8 mouse cellular contexts compared by ENCODE assay signal in the genomic region with DNA sequence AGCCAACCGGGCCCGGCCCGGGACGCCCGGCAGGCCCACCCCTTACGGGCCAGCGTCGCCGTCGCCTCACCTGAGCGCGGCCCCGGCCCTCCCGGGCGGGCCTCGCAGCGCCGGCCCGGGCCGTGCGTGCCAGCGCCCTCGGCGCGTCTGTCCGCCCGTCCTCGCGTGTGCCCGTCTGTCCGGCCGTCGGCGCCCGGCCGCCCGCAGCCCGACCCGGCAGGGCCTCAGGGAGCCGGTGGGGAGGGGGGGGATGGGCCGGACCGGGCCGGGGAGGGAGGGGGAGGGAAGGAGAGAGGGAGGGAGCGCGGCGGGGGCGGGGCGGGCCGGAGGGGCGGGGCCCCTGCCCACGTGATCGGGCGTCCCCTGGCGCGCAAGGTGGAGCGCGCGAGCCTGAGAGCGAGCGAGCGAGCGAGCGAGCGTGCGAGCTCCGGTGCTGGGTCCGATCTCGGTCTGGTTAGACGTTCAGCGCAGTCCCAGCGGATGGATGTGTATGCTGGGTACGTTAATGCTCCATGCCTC. TPM values are rescaled to one million over a fixed set of nuclear protein-coding genes. Genes with fewer than 3 reads are reported as not detected.
DNase-seq lines count a peak whose midpoint lies in the region; ATAC-seq and TF ChIP-seq lines count a peak whose summit lies in the region.

A gene (minus strand): TSS at position 325 of the 519 bp plus-strand sequence.

- peak; percentile 64 for TF ChIP-seq POLR2A in embryonic fibroblast, embryonic 13.5 days (IDR thresholded peaks at IDR 0.05; ENCODE audit: low read depth, low read length)

- H3K27ac ChIP-seq in embryonic fibroblast, embryonic 13.5 days (ENCODE audit: insufficient read depth, low read length), result peak within 1 kb of the TSS; percentile 23
- peak within 1 kb of the TSS; percentile 87 for H3K27ac ChIP-seq in heart, embryonic 12.5 days (ENCODE audit: poor library complexity, severe bottlenecking)
- peak within 1 kb of the TSS; percentile 89 for H3K27ac ChIP-seq in kidney, embryonic 16.5 days (ENCODE audit: low read length)
- peak within 1 kb of the TSS; percentile 42 for H3K27ac ChIP-seq in liver, embryonic 14.5 days
- peak within 1 kb of the TSS; percentile 80 for H3K27ac ChIP-seq in neural tube, embryonic 11.5 days (ENCODE audit: low read depth, low read length)
- peak within 1 kb of the TSS; percentile 89 for H3K27ac ChIP-seq in stomach, embryonic 16.5 days (ENCODE audit: low read length)

- no peaks in the 10 kb centered on the region; the same call in 1 of the 2 replicates for H3K4me1 ChIP-seq in embryonic fibroblast, embryonic 13.5 days (ENCODE audit: control insufficient read depth, insufficient read depth, low read length)
- peaks cover 32% of the 10 kb centered on the region for H3K4me1 ChIP-seq in heart, embryonic 12.5 days (replicated peaks)
- H3K4me1 ChIP-seq in kidney, embryonic 16.5 days (ENCODE audit: insufficient read depth, low read length), result peaks cover 15% of the 10 kb centered on the region
- peaks cover 9 to 16% of the 10 kb centered on the region in 2 experiments for H3K4me1 ChIP-seq in liver, embryonic 14.5 days (replicated peaks; ENCODE audit: control insufficient read depth in 2 of 2, insufficient read depth in 2 of 2, low read length in 1 of 2)
- H3K4me1 ChIP-seq in neural tube, embryonic 11.5 days (ENCODE audit: control insufficient read depth, insufficient read depth, low read length), result peaks cover 8% of the 10 kb centered on the region; the same call in 1 of the 2 replicates
- peaks cover 4% of the 10 kb centered on the region; the same call in 1 of the 2 replicates for H3K4me1 ChIP-seq in stomach, embryonic 16.5 days (ENCODE audit: control insufficient read depth, insufficient read depth, low read length)

- peak within 1 kb of the TSS; percentile 93 for H3K9ac ChIP-seq in heart, embryonic 12.5 days
- peak within 1 kb of the TSS; percentile 99 for H3K9ac ChIP-seq in kidney, embryonic 16.5 days (replicated peaks; ENCODE audit: low read length)
- H3K9ac ChIP-seq in liver, embryonic 14.5 days (replicated peaks), result peak within 1 kb of the TSS; percentile 92
- peak within 1 kb of the TSS; percentile 96 for H3K9ac ChIP-seq in neural tube, embryonic 11.5 days (ENCODE audit: low read length)
- H3K9ac ChIP-seq in stomach, embryonic 16.5 days (ENCODE audit: low read length), result peak within 1 kb of the TSS; percentile 99

- ATAC-seq in heart, embryonic 12.5 days (ENCODE audit: insufficient number of reproducible peaks, low FRiP score), result peak; percentile 89
- ATAC-seq in kidney, embryonic 16.5 days (ENCODE audit: low FRiP score, low TSS enrichment), result peak; percentile 88
- ATAC-seq in liver, embryonic 14.5 days (ENCODE audit: insufficient read depth), result peak; percentile 88
- ATAC-seq in neural tube, embryonic 11.5 days (ENCODE audit: insufficient read depth, low FRiP score, low TSS enrichment), result peak; percentile 83
- ATAC-seq in stomach, embryonic 16.5 days (ENCODE audit: insufficient read depth, low FRiP score), result peak; percentile 91

- no peaks in the 10 kb centered on the region for H3K9me3 ChIP-seq in heart, embryonic 12.5 days (replicated peaks)
- no peaks in the 10 kb centered on the region for H3K9me3 ChIP-seq in kidney, embryonic 16.5 days (ENCODE audit: low read length)
- H3K9me3 ChIP-seq in liver, embryonic 14.5 days (ENCODE audit: control insufficient read depth, low read length), result no peaks in the 10 kb centered on the region
- no peaks in the 10 kb centered on the region for H3K9me3 ChIP-seq in neural tube, embryonic 11.5 days (ENCODE audit: control insufficient read depth, low read length)
- H3K9me3 ChIP-seq in stomach, embryonic 16.5 days (replicated peaks; ENCODE audit: control insufficient read depth, low read length), result no peaks in the 10 kb centered on the region

- no peaks in the 10 kb centered on the region for H3K36me3 ChIP-seq in heart, embryonic 12.5 days
- no peaks in the 10 kb centered on the region for H3K36me3 ChIP-seq in kidney, embryonic 16.5 days (ENCODE audit: insufficient read depth, low read length)
- H3K36me3 ChIP-seq in liver, embryonic 14.5 days (replicated peaks; ENCODE audit: control insufficient read depth, insufficient read depth, low read depth), result no peaks in the 10 kb centered on the region
- H3K36me3 ChIP-seq in neural tube, embryonic 11.5 days (ENCODE audit: control insufficient read depth, insufficient read depth, low read length), result no peaks in the 10 kb centered on the region
- no peaks in the 10 kb centered on the region for H3K36me3 ChIP-seq in stomach, embryonic 16.5 days (ENCODE audit: control insufficient read depth, insufficient read depth, low read length)

- DNase-seq in CD4-positive, CD25-positive, alpha-beta regulatory T cell, adult 2 months (ENCODE audit: low read depth, low spot score), result peak; percentile 89
- DNase-seq in brain, adult 2 months (ENCODE audit: low read depth, low spot score), result peak; percentile 90
- peak; percentile 63 to 64 (median 64) for DNase-seq in liver, embryonic 14.5 days (ENCODE audit: low read depth in 3 of 3, low spot score in 3 of 3)
- DNase-seq in neural tube, embryonic 11.5 days (ENCODE audit: low spot score), result peak; percentile 88

- TF ChIP-seq CTCF in embryonic fibroblast, embryonic 13.5 days (IDR thresholded peaks at IDR 0.05; ENCODE audit: borderline replicate concordance, insufficient read depth, low read length), result no peak
- TF ChIP-seq CTCF in liver, embryonic 14.5 days (IDR thresholded peaks at IDR 0.05; ENCODE audit: low read depth), result no peak

- TF ChIP-seq EP300 in liver, embryonic 14.5 days (IDR thresholded peaks at IDR 0.05; ENCODE audit: low read depth), result no peak

- under 1% methylated on average over 63 of the region's 72 CpGs for WGBS in heart, embryonic 12.5 days
- WGBS in kidney, embryonic 16.5 days, result 0% methylated on average over 38 of the region's 72 CpGs
- WGBS in liver, embryonic 14.5 days (ENCODE audit: insufficient replicate concordance), result under 1% methylated on average over 60 of the region's 72 CpGs
- WGBS in neural tube, embryonic 11.5 days, result 0% methylated on average over 23 of the region's 72 CpGs
- WGBS in stomach, embryonic 16.5 days, result under 1% methylated on average over 55 of the region's 72 CpGs

- peak within 1 kb of the TSS; percentile 75 for H3K4me3 ChIP-seq in embryonic fibroblast, embryonic 13.5 days (ENCODE audit: insufficient read depth, low read length)
- H3K4me3 ChIP-seq in heart, embryonic 12.5 days, result peak within 1 kb of the TSS; percentile 80
- H3K4me3 ChIP-seq in kidney, embryonic 16.5 days (ENCODE audit: low read length), result peak within 1 kb of the TSS; percentile 91
- H3K4me3 ChIP-seq in liver, embryonic 14.5 days (ENCODE audit: insufficient read depth in 1 of 2, low read depth in 2 of 2, low read length in 2 of 2), result peak within 1 kb of the TSS; percentile 85 to 96
- H3K4me3 ChIP-seq in neural tube, embryonic 11.5 days (ENCODE audit: low read depth, low read length), result peak within 1 kb of the TSS; percentile 98
- peak within 1 kb of the TSS; percentile 87 for H3K4me3 ChIP-seq in stomach, embryonic 16.5 days (replicated peaks; ENCODE audit: low read length)

- peak within 1 kb of the TSS; percentile 88 for H3K4me2 ChIP-seq in heart, embryonic 12.5 days
- H3K4me2 ChIP-seq in kidney, embryonic 16.5 days (replicated peaks; ENCODE audit: low read depth, low read length), result peak within 1 kb of the TSS; percentile 78
- peak within 1 kb of the TSS; percentile 95 for H3K4me2 ChIP-seq in liver, embryonic 14.5 days (ENCODE audit: low read depth)
- peak within 1 kb of the TSS; percentile 70 for H3K4me2 ChIP-seq in neural tube, embryonic 11.5 days (ENCODE audit: low read depth)
- peak within 1 kb of the TSS; percentile 86 for H3K4me2 ChIP-seq in stomach, embryonic 16.5 days (ENCODE audit: low read depth, low read length)

- no peaks in the 10 kb centered on the region for H3K27me3 ChIP-seq in heart, embryonic 12.5 days (replicated peaks)
- H3K27me3 ChIP-seq in kidney, embryonic 16.5 days (ENCODE audit: insufficient read depth, low read length), result no peaks in the 10 kb centered on the region
- no peaks in the 10 kb centered on the region for H3K27me3 ChIP-seq in liver, embryonic 14.5 days (ENCODE audit: control insufficient read depth, insufficient read depth, low read length)
- no peaks in the 10 kb centered on the region for H3K27me3 ChIP-seq in neural tube, embryonic 11.5 days (ENCODE audit: control insufficient read depth, insufficient read depth, low read length)
- H3K27me3 ChIP-seq in stomach, embryonic 16.5 days (ENCODE audit: control insufficient read depth, insufficient read depth, low read length), result no peaks in the 10 kb centered on the region

RNA-seq across cellular contexts. Expression of the gene that starts here (rescaled TPM):
- polyA plus RNA-seq in embryonic fibroblast, embryonic 13.5 days (2011; ENCODE audit: insufficient read length, low read depth, missing spikeins), result 44.7 and 44.8 TPM in 2 replicates
- 19.2 and 21.7 TPM in 2 replicates for polyA plus RNA-seq in heart, embryonic 12.5 days (2016; fragmentation: Nextera tagmentation; extraction: Ambion mirVana)
- 14.2 and 16.1 TPM in 2 replicates for polyA plus RNA-seq in kidney, embryonic 16.5 days (2015; fragmentation: Nextera tagmentation; extraction: Ambion mirVana)
- 8.4 and 9.0 TPM in 2 replicates for polyA plus RNA-seq in liver, embryonic 14.5 days (2012; rRNA removed)
- polyA plus RNA-seq in liver, embryonic 14.5 days (2014; fragmentation: Nextera tagmentation; extraction: Ambion mirVana), result 6.5 and 8.9 TPM in 2 replicates
- polyA plus RNA-seq in neural tube, embryonic 11.5 days (2014; fragmentation: Nextera tagmentation; extraction: Ambion mirVana), result 33.7 and 34.7 TPM in 2 replicates
- 13.6 and 13.9 TPM in 2 replicates for polyA plus RNA-seq in stomach, embryonic 16.5 days (2015; fragmentation: Nextera tagmentation; extraction: Ambion mirVana)

Comparison
In these comparisons a context has a peak if more than half of its experiments do, and no peak if none do; other contexts are left out.
1. Peak in every context shown above with its lines: DNase-seq, ATAC-seq, H3K4me3 ChIP-seq and H3K27ac ChIP-seq.
2. H3K27ac ChIP-seq: peak in every context shown above with its lines; median percentile 89 in kidney, embryonic 16.5 days; 89 in stomach, embryonic 16.5 days; 87 in heart, embryonic 12.5 days; 80 in neural tube, embryonic 11.5 days; 42 in liver, embryonic 14.5 days; 23 in embryonic fibroblast, embryonic 13.5 days.